Mouse (Mus musculus) R1 (cell line): ENCODE measurements around the gene Hand1.

Experiments used
- DNase-seq: peaks from one replicate; pipeline ENCODE4 v3.0.0-alpha.2; 2018; ENCODE audit warnings: low read depth, low spot score

The Hand1 gene

GRCm38 (mm10) chr11:57801766-57802510, 30.7 kb downstream of the Hand1 start:
- peak; percentile 50 for DNase-seq

GRCm38 (mm10) chr11:57800971-57801765, 31.4 kb downstream of the Hand1 start, which contains the start of gene Sap30l:
Sap30l (plus strand) TSS chr11:57801637.
- peak; percentile 96 for DNase-seq

- no peak for DNase-seq
Observed at GRCm38 (mm10) chr11:57800266-57800951, 32.2 kb downstream of the Hand1 start.

GRCm38 (mm10) chr11:57799456-57799855, 33.2 kb downstream of the Hand1 start:
- DNase-seq, result no peak

GRCm38 (mm10) chr11:57797828-57798227, 34.8 kb downstream of the Hand1 start:
- peak; percentile 86 for DNase-seq

GRCm38 (mm10) chr11:57795086-57795485, 37.5 kb downstream of the Hand1 start:
- DNase-seq, result no peak

- peak; percentile 77 for DNase-seq
Observed at GRCm38 (mm10) chr11:57790866-57791535, 41.6 kb downstream of the Hand1 start.

- DNase-seq, result peak; percentile 83
Observed at GRCm38 (mm10) chr11:57787913-57788312, 44.7 kb downstream of the Hand1 start.

- peak; percentile 53 for DNase-seq
Observed at GRCm38 (mm10) chr11:57786616-57787418, 45.8 kb downstream of the Hand1 start.

- DNase-seq, result no peak
Observed at GRCm38 (mm10) chr11:57779824-57780223, 52.8 kb downstream of the Hand1 start.
